Mouse (Mus musculus): ENCODE data around the gene Alk. TPM values are rescaled to one million over a fixed set of nuclear protein-coding genes. Genes with fewer than 3 reads are reported as not detected.

Gene Alk
- total RNA-seq, 2 experiments from 2014 or later: 1.4 to 1.5 TPM

GRCm38 (mm10) chr17:72401861-72402260 lies 202.6 kb downstream of the Alk start:
- no peak for DNase-seq (ENCODE audit: low spot score in 2 of 2)

GRCm38 (mm10) chr17:72401349-72401748 lies 203.1 kb downstream of the Alk start:
- no peak for DNase-seq (ENCODE audit: low spot score in 2 of 2)

DNA sequence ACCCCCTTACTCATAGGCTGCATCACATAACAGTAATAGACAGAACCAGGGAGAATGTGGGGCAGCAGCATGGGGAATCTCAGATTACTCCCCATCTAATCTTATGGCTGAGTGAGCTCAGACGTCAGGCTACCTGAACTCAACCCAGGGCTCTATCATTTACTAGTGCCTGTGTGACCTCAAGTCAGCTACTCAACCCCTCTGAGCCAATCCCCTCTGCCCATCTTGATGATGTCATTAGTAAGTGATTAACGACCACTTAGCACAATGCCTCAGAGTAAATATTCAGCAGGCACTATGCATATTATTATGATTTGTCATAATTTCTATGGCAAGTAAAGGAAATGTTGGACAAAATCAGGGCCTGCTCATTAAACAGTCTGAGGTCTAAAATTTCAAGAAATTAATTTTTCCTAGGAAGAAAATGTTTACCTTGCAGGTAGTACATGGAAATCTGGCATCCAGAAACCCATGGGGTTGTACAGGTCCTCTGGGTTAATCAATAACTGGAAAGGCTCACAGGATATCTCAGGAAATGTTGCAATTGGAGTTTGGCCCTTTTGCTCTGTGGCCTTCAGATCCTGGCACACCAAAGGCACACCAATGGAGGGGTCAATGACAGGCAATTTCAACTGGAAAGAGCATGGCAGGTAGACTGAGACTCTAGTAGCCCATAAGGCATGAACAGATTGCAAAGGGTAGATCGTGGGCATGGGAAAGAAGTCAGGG lies 204.9 kb downstream of the Alk start:
- no peak for DNase-seq (ENCODE audit: low spot score in 2 of 2)

DNA sequence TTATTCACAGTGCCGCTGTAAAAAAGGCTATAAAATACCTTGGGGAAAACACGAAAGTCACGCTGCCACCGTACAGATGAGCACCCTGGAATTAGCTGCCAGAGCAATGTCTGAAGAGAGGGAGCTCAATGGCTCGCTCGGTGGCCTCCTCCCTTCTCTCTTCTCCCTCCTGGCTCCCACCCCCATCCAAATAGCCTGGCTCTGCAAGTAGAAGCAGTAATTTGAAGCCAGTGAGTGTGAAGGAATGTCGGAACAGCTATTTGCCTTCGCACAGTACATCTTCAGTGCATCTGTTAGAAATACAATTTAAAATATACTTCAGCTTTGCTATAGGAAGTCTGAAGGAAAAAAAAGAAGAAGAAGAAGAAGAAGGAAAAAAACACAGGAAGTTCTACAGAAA lies 208.5 kb downstream of the Alk start:
- no peak for DNase-seq (ENCODE audit: low spot score in 2 of 2)

DNA sequence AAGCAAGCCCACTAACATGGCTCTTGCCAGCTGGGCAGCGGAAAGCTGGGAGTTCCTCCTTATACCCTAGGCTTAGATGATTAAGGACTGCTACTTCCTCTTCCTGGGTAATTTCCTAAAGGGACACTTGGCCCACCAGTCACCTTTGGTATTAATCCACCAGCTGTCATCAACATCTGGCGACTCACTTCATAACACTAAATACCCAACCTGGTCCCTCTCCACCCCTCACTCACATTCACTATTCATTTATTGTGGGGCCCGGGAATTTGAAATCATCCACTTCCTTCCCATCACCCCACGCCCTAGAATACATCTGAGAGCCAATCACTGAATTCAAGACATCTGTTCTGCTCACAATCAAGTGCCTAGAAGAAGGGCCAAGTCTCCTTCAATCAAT lies 235.4 kb downstream of the Alk start:
- DNase-seq (ENCODE audit: low spot score in 2 of 2): no peak

GRCm38 (mm10) chr17:72362811-72363496 lies 241.5 kb downstream of the Alk start:
- DNase-seq (ENCODE audit: low spot score in 2 of 2): no peak

DNA sequence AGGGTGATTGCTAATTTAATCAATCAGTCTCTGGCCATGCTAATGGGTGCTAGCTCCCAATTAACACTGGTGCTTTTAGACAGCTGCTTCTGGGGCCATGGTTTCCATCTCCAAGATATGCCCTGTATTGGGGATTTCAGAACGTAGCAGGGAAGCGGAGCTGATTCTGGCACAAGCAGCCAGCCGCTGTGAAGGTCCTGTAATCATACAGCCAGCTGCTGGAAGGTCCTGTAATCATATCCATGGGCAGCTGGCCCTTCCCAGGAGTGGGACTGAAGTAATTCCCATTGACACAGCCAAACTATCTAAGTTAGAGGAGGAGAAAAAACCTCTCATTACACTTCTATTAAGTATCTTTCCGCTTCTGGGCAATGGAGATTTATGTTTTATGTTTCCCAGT lies 242.5 kb downstream of the Alk start:
- no peak for DNase-seq (ENCODE audit: low spot score in 2 of 2)

GRCm38 (mm10) chr17:72356759-72357302 lies 247.6 kb downstream of the Alk start:
- no peak for DNase-seq (ENCODE audit: low spot score in 2 of 2)

GRCm38 (mm10) chr17:72339437-72339836 lies 265.0 kb downstream of the Alk start:
- DNase-seq (ENCODE audit: low spot score in 2 of 2): no peak

DNA sequence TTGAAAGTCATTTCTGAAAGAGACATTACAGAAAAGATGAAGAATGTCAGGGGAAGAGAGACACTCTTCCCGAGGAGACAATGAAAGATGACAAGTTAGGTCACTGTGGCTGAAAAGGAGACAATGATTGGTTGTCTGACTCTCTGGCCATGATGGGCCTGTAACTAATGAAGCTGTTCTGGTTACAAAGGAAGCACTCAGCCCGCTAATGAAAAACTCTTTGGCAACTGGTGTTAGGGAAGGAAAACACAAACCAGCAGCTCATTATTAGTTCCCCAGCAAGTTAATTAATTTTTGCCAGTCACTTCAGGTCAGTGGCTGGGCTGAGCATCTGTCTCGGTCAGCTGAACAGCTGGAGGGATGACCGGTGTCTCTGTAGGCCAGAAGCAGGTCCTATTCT lies 271.5 kb downstream of the Alk start:
- no peak for DNase-seq (ENCODE audit: low spot score in 2 of 2)

GRCm38 (mm10) chr17:72325941-72326340 lies 278.5 kb downstream of the Alk start:
- DNase-seq (ENCODE audit: low spot score in 2 of 2): no peak

GRCm38 (mm10) chr17:72319576-72319975 lies 284.9 kb downstream of the Alk start:
- no peak for DNase-seq (ENCODE audit: low spot score in 2 of 2)

- no peak for DNase-seq (ENCODE audit: low spot score in 2 of 2)
Measured at GRCm38 (mm10) chr17:72299651-72300050, 304.8 kb downstream of the Alk start.

GRCm38 (mm10) chr17:72296349-72296748 lies 308.1 kb downstream of the Alk start:
- no peak for DNase-seq (ENCODE audit: low spot score in 2 of 2)

DNA sequence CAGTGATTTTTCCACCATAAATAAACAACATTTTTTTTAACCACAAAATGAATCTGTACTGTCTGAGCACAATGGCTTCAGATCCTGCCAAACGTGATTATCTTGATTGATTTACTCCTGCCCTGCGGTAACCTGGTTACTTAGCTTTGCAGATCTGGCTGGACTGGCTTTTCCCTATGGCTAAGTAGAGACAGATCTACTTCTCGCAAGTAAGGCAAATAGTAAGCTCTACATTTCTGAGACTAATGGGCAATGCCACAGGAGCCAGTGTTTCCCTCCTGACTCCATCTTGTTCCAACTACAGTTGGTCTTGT lies 311.2 kb downstream of the Alk start:
- DNase-seq (ENCODE audit: low spot score in 2 of 2): no peak

- no peak for DNase-seq (ENCODE audit: low spot score in 2 of 2)
Measured at GRCm38 (mm10) chr17:72292444-72293266, 311.8 kb downstream of the Alk start.

- no peak for DNase-seq (ENCODE audit: low spot score in 2 of 2)
Measured at GRCm38 (mm10) chr17:72285961-72286360, 318.5 kb downstream of the Alk start.

- no peak for DNase-seq (ENCODE audit: low spot score in 2 of 2)
Measured at GRCm38 (mm10) chr17:72278296-72278695, 326.1 kb downstream of the Alk start.

DNA sequence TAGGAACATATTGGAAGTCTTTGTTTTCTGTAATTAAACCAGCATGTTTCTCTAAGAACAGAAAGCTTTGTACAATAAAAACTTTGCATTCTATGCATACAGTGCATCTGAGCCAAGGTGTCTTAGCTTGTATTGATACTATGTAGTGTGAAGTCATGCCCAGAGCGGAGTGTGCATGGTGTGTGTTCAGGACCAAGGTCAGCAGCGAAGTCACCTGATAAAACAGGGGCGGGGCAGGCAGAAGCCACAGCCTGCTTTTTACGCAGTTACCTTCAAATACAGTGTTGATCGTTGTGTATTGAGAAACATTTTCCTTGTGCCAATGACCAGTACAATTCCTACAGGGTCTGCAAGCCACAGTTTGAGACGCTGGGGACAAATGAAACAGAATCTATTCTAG lies 327.6 kb downstream of the Alk start:
- DNase-seq (ENCODE audit: low spot score in 2 of 2): no peak

DNA sequence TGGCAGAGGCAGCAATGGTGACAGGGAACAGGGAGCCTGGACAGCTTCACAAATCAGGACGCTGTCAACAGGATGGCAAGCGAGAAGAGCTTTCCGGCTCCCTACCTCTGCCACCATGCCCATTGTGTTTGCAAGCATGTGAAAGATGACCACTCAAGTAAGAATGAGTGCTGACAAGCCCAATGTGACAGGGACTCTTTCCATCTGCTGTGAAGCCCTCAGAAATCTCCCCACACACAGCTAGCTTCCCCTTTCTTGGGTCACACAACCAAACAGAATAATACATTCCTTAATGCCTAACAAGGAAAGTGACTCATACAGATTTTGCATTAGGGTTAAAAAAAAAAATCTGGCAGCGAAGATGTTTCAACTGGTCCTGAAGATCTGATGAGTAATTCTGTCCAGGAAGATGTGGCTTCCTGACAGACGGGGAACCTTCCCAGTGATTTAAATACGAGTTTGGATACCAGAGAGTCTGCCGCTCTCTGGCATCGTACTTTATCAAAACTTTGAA lies 329.0 kb downstream of the Alk start:
- DNase-seq (ENCODE audit: low spot score in 2 of 2): no peak

GRCm38 (mm10) chr17:72274205-72274604 lies 330.2 kb downstream of the Alk start:
- no peak for DNase-seq (ENCODE audit: low spot score in 2 of 2)

GRCm38 (mm10) chr17:72271640-72272039 lies 332.8 kb downstream of the Alk start:
- no peak for DNase-seq (ENCODE audit: low spot score in 2 of 2)
